Mouse (Mus musculus) hindbrain, embryonic 15.5 days (tissue): ENCODE results near the gene Ttc28. TPM values are rescaled to one million over a fixed set of nuclear protein-coding genes. Genes with fewer than 3 reads are reported as not detected.

Experiments
- ATAC-seq: fragments of 200-750 bp; cut with Nextera tagmentation; 2 replicates; pipeline ENCODE4 v1.8.0; 2017; ENCODE audit warnings: low read depth, moderate number of reproducible peaks, moderate TSS enrichment; ENCODE audit not compliant: low FRiP score
- H3K27ac ChIP-seq: fragments of 300-500 bp; sonication (generic); replicated peaks from 2 replicates; pipeline ENCODE4 v1.5.1; 2015; ENCODE audit warnings: mild to moderate bottlenecking, inconsistent platforms
- H3K27me3 ChIP-seq: fragments of 300-500 bp; sonication (generic); 2 replicates; pipeline ENCODE4 v1.6.1; 2015; ENCODE audit warnings: control low read depth, inconsistent platforms
- H3K36me3 ChIP-seq: fragments of 300-500 bp; sonication (generic); 2 replicates; pipeline ENCODE4 v1.6.1; 2015; ENCODE audit warnings: control low read depth, inconsistent platforms
- H3K4me1 ChIP-seq: fragments of 300-500 bp; sonication (generic); replicated peaks from 2 replicates; pipeline ENCODE4 v1.6.1; 2015; ENCODE audit warnings: control low read depth, inconsistent platforms
- H3K4me2 ChIP-seq: fragments of 300-500 bp; sonication (generic); 2 replicates; pipeline ENCODE4 v1.6.1; 2015; ENCODE audit warnings: moderate library complexity, mild to moderate bottlenecking, inconsistent platforms
- H3K4me3 ChIP-seq: fragments of 300-500 bp; sonication (generic); 2 replicates; pipeline ENCODE4 v1.5.1; 2015; ENCODE audit warnings: mild to moderate bottlenecking, inconsistent platforms
- H3K9ac ChIP-seq: fragments of 300-500 bp; sonication (generic); 2 replicates; pipeline ENCODE4 v1.6.1; 2015; ENCODE audit warnings: inconsistent platforms
- H3K9me3 ChIP-seq: fragments of 300-500 bp; sonication (generic); 2 replicates; pipeline ENCODE4 v1.6.1; 2016; ENCODE audit warnings: control low read depth, inconsistent platforms
- WGBS: fragments of 180-500 bp; shearing (Covaris S2); methylation state at CpG from one replicate; pipeline ENCODE4 v1.1.7; 2015; 5-methylcytosine and 5-hydroxymethylcytosine counted together
- polyA plus RNA-seq: library from polyadenylated mRNA; unstranded; fragments of >200 nt; fragmentation: Nextera tagmentation; extraction: Ambion mirVana; gene quantifications from 2 replicates; pipeline ENCODE4 v1.2.1, GENCODE M21; 2015

The Ttc28 gene
- polyA plus RNA-seq, 1 experiment from 2014 or later: 20.5 TPM

DNA sequence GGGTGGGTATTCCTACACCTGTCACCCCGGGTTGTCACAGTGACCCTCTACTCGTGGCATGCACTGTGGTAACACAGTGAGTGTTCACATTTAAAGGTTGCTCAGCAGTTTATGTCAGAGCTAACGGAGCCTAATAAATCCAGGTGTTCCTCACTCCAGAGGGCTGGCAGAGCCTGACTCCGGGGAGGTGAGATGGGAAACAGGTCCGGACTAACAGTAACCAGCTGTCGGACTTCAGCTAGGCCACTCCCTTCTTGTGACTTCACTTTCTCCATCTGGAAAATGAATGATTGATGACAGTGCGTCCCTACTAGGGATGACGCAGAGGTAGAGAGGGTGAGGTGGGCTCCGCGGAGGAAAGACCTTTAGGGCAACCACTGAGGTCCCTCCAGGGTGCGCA, 336.1 kb downstream of the Ttc28 start:
- no peaks in the 10 kb centered on the region for H3K36me3 ChIP-seq
- no peak overlapping the region for H3K4me2 ChIP-seq
- H3K4me1 ChIP-seq: peaks cover 59% of the 10 kb centered on the region
- H3K4me3 ChIP-seq: no peak overlapping the region
- ATAC-seq: no peak; the same call in 1 of the 2 replicates
- H3K27ac ChIP-seq: peak overlapping the region; percentile 67
- H3K9ac ChIP-seq: no peak overlapping the region
- WGBS: 60% methylated on average over 11 of the region's 11 CpGs
- no peaks in the 10 kb centered on the region for H3K9me3 ChIP-seq
- no peaks in the 10 kb centered on the region for H3K27me3 ChIP-seq

- Histone ChIP-seq H3K27ac (peak overlapping the region; percentile 67), H3K4me2 (no peak overlapping the region), H3K9ac (no peak overlapping the region), H3K4me3 (no peak overlapping the region), H3K36me3 (no peaks in the 10 kb centered on the region), H3K9me3 (no peaks in the 10 kb centered on the region), H3K4me1 (peaks cover 63% of the 10 kb centered on the region), H3K27me3 (no peaks in the 10 kb centered on the region)
- 83% methylated on average over 9 of the region's 9 CpGs for WGBS
- ATAC-seq: no peak
These were observed 336.6 kb downstream of the Ttc28 start for GRCm38 (mm10) chr5:111216166-111216565.

- WGBS: 61% methylated on average over 18 of the region's 18 CpGs
- H3K27ac ChIP-seq: peak overlapping the region; percentile 59
- H3K9ac ChIP-seq: no peak overlapping the region; the same call in 1 of the 2 replicates
- ATAC-seq: no peak
- no peaks in the 10 kb centered on the region for H3K9me3 ChIP-seq
- no peaks in the 10 kb centered on the region for H3K27me3 ChIP-seq
- H3K36me3 ChIP-seq: no peaks in the 10 kb centered on the region
- no peak overlapping the region for H3K4me3 ChIP-seq
- no peak overlapping the region for H3K4me2 ChIP-seq
- H3K4me1 ChIP-seq: peaks cover 73% of the 10 kb centered on the region
These were observed 338.0 kb downstream of the Ttc28 start for GRCm38 (mm10) chr5:111217447-111218110.

DNA sequence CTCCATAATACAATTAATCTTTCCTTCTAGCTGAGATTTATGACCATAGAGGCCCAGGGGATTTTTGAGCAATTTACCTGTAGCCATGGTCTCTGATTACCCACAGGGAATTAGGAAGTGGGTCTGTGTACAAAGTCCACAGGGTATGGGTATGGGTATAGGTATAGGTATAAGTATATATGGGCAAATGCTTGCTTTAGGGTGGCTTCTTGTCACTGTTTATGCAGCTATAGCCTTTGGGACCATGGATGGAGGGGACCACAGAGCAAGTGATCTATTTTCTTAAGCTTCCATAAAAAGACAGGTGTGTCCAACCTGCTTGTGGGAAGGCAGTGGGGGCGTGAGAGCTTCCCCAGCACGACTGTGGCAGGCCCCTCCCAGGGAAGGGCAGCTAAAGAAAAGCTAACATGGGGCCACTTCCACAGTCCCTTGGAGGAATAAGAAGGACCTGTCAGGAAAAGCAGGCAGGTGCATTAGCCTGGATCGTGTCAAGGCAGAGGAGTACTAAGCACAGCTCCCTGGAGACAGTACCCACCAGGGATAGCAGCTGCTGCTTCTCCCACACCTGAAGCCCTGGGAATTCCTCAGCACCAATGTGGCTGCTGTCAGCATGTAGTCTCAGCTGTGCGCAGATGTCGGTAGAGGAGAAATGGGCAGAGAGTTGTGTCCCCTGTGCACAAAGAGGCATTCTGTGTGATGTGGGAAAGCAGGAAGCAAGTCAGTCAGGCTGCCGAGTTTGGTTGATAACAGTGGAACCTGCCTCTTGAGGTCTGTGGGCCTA, 338.7 kb downstream of the Ttc28 start:
- H3K27me3 ChIP-seq: no peaks in the 10 kb centered on the region
- peak overlapping the region; percentile 59 for H3K27ac ChIP-seq
- H3K9ac ChIP-seq: no peak overlapping the region; the same call in 1 of the 2 replicates
- H3K9me3 ChIP-seq: no peaks in the 10 kb centered on the region
- peaks cover 4% of the 10 kb centered on the region; the same call in 1 of the 2 replicates for H3K36me3 ChIP-seq
- no peak overlapping the region for H3K4me3 ChIP-seq
- no peak for ATAC-seq
- H3K4me2 ChIP-seq: no peak overlapping the region
- WGBS: 45% methylated on average over 6 of the region's 6 CpGs
- H3K4me1 ChIP-seq: peaks cover 73% of the 10 kb centered on the region

DNA sequence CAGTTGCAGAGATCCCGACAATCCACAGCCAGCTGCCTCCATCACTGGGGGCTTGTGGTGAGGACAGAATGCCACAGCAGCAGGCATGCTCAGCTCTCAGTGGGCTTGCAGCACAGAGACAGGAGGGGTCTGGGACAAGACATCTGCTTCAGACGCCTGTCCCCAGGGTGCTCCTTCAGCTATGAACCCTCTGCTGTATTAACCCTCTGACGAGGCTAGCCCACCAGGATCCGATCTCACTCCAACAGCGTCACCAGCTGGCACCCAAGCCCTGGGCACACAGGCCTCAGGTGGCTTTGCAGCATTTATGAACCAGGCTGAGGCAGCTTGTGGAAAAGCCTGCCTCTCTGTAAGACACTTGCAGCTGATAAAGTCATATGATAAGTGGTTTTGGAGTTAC, 339.4 kb downstream of the Ttc28 start:
- 48% methylated on average over 5 of the region's 5 CpGs for WGBS
- no peak overlapping the region for H3K9ac ChIP-seq
- peaks cover 11% of the 10 kb centered on the region; the same call in 1 of the 2 replicates for H3K36me3 ChIP-seq
- peaks cover 68% of the 10 kb centered on the region for H3K4me1 ChIP-seq
- no peak overlapping the region for H3K4me3 ChIP-seq
- H3K27ac ChIP-seq: peak overlapping the region; percentile 59; the same call in 1 of the 2 replicates
- no peaks in the 10 kb centered on the region for H3K9me3 ChIP-seq
- no peak overlapping the region for H3K4me2 ChIP-seq
- no peaks in the 10 kb centered on the region for H3K27me3 ChIP-seq
- no peak for ATAC-seq

DNA sequence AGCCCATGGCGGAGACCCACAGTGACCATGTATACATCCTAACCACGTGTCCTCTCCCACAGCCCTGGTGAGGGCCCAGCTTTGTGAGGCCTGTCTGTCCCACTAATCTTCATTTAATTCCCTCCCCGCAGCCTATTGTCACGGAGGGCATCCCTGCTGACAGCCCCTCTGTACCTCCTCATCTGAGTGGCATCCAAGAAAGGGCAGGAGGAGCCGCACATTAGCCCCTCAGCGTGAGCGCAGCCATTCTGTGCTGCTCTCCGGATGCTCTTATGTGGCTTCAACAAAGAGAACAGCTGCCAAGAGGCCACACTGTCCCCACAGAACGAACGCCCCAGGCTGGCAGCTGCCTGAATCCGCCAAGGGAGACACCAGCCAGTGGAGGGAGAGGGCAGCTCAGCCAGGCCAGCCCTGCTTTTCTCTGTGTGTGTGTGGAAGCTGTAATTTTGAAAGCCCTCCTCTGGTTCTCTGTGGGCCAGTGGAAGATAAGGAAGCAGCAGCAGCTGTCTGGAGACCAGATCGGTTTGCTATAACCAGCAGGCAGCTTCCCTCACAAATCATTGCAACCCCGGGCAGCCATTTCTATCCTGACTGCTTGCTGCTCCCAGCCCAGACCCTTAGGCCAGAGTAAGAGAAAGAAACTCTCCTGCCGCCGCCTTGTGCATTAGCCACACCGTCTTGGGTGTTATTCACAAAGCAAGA, 341.2 kb downstream of the Ttc28 start:
- H3K27ac ChIP-seq: peak overlapping the region; percentile 76
- no peak overlapping the region for H3K4me2 ChIP-seq
- H3K27me3 ChIP-seq: no peaks in the 10 kb centered on the region
- peaks cover 62% of the 10 kb centered on the region for H3K4me1 ChIP-seq
- H3K36me3 ChIP-seq: peaks cover 19% of the 10 kb centered on the region
- H3K4me3 ChIP-seq: no peak overlapping the region
- no peaks in the 10 kb centered on the region for H3K9me3 ChIP-seq
- no peak overlapping the region for H3K9ac ChIP-seq
- ATAC-seq: peak; percentile 68
- WGBS: 18% methylated on average over 16 of the region's 16 CpGs

DNA sequence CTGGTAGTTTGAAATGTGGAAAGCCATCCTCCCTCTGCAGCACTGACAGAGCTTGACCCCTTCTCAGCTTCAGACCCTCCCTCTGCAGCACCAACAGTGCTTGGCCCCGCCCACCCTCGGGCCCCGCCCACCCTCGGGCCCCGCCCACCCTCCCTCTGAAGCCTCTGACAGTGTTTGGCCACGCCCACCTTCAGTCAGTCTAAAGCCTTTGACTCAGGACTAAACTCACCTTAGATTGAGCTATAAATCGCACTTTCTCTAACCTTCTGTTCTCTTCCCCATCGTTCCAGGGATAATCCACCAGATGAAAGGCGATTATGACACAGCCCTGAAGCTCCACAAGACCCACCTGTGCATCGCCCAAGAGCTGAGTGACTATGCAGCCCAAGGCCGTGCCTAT, 343.2 kb downstream of the Ttc28 start:
- Histone ChIP-seq H3K27me3 (no peaks in the 10 kb centered on the region), H3K4me1 (peaks cover 63% of the 10 kb centered on the region), H3K9ac (no peak overlapping the region), H3K9me3 (no peaks in the 10 kb centered on the region), H3K4me3 (no peak overlapping the region), H3K27ac (no peak overlapping the region), H3K4me2 (no peak overlapping the region), H3K36me3 (peaks cover 25% of the 10 kb centered on the region)
- 47% methylated on average over 11 of the region's 11 CpGs for WGBS
- ATAC-seq: no peak

DNA sequence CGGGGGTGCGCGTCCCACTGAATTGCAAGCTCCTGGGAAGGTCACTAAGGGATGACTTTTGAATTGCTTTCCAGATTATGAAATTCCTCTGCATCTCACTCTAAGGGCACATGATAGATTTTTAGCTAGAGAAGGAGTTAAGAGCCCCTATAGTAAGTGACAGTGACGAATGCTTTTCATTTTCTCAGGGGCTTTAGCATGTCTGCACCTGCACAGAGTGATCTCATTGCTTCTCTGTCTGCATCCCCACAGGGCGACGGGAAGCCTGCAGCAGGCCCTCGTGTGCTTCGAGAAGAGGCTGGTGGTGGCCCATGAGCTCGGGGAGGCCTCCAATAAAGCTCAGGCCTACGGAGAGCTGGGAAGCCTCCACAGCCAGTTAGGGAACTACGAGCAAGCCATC, 345.7 kb downstream of the Ttc28 start:
- Histone ChIP-seq H3K4me3 (no peak overlapping the region), H3K4me2 (no peak overlapping the region), H3K4me1 (peaks cover 69% of the 10 kb centered on the region), H3K9ac (no peak overlapping the region), H3K27me3 (no peaks in the 10 kb centered on the region), H3K36me3 (peaks cover 25% of the 10 kb centered on the region), H3K9me3 (no peaks in the 10 kb centered on the region), H3K27ac (peak overlapping the region; percentile 40; the same call in 1 of the 2 replicates)
- 65% methylated on average over 11 of the region's 11 CpGs for WGBS
- no peak for ATAC-seq

GRCm38 (mm10) chr5:111226486-111226885, 346.9 kb downstream of the Ttc28 start:
- peak overlapping the region; percentile 15; the same call in 1 of the 2 replicates for H3K27ac ChIP-seq
- peaks cover 57% of the 10 kb centered on the region for H3K4me1 ChIP-seq
- ATAC-seq: no peak
- peaks cover 25% of the 10 kb centered on the region for H3K36me3 ChIP-seq
- no peak overlapping the region for H3K9ac ChIP-seq
- no peak overlapping the region for H3K4me2 ChIP-seq
- 74% methylated on average over 10 of the region's 10 CpGs for WGBS
- no peaks in the 10 kb centered on the region for H3K9me3 ChIP-seq
- H3K4me3 ChIP-seq: no peak overlapping the region
- no peaks in the 10 kb centered on the region for H3K27me3 ChIP-seq

DNA sequence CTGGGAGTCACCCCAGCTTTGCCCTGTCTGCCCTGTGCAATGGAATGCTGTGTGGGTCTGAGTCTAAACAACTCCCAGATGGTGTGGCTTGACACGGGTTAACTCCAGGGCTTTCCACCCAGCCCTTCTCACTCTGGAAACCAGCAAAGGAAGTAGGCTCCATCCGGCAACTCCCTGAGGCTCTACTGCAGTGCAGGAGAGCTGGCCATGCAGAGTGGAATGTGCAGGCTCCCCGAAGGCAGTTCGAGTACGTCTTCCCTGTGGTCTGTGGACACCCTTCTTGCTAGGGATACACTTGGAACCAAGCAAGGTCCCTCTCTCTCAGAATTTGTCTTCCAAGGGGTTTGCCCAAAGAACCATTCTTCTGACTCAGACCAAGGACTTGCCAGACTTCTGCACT, 348.2 kb downstream of the Ttc28 start:
- peaks cover 62% of the 10 kb centered on the region for H3K4me1 ChIP-seq
- no peak overlapping the region for H3K9ac ChIP-seq
- WGBS: 73% methylated on average over 5 of the region's 5 CpGs

GRCm38 (mm10) chr5:111228302-111229040, 348.9 kb downstream of the Ttc28 start:
- peak; percentile 29; the same call in 1 of the 2 replicates for ATAC-seq
- H3K4me1 ChIP-seq: peaks cover 68% of the 10 kb centered on the region
- peak overlapping the region; percentile 13; the same call in 1 of the 2 replicates for H3K9ac ChIP-seq
- H3K4me3 ChIP-seq: no peak overlapping the region
- H3K27me3 ChIP-seq: no peaks in the 10 kb centered on the region
- peaks cover 19% of the 10 kb centered on the region for H3K36me3 ChIP-seq
- WGBS: 19% methylated on average over 14 of the region's 14 CpGs
- H3K4me2 ChIP-seq: no peak overlapping the region
- peak overlapping the region; percentile 69 for H3K27ac ChIP-seq
- H3K9me3 ChIP-seq: no peaks in the 10 kb centered on the region

More for the DNA sequence above, 348.2 kb downstream of the Ttc28 start:
- Histone ChIP-seq H3K4me2 (no peak overlapping the region), H3K9me3 (no peaks in the 10 kb centered on the region), H3K27me3 (no peaks in the 10 kb centered on the region), H3K36me3 (peaks cover 25% of the 10 kb centered on the region), H3K27ac (peak overlapping the region; percentile 69), H3K4me3 (no peak overlapping the region)
- no peak for ATAC-seq
